Mouse (Mus musculus): Measurements from ENCODE around the gene Sgk2. TPM values are rescaled to one million over a fixed set of nuclear protein-coding genes. Genes with fewer than 3 reads are reported as not detected.
"Not testable (repeated sequence)": the region's sequence is repeated elsewhere in the genome, so short reads cannot be mapped to it uniquely, and the experiment has no call there.

Gene Sgk2
- polyA plus RNA-seq, 1 experiment: 1.2 TPM

DNA sequence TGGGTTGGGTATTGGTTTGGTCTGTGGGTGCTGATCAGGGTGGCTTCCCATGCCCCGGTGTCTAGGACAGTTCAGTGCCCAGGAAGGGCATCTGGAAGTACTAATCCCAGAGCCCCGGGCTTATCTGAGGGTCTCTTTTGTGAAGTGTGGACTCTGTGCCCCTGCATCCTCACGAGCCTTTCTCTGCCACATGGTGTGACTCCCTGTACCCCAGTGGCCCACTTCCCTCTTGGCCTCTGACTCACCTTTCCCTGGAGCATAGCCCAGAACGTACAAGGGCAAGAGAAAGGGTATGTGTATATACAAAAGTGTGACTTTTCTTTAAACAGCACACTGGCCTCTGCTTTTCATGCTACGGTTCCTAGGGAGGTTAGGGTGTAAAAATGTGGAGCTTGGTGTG is 68.6 kb downstream of the Sgk2 start:
- DNase-seq (ENCODE audit: extremely low spot score in 1 of 2, low spot score in 1 of 2): no peak

DNA sequence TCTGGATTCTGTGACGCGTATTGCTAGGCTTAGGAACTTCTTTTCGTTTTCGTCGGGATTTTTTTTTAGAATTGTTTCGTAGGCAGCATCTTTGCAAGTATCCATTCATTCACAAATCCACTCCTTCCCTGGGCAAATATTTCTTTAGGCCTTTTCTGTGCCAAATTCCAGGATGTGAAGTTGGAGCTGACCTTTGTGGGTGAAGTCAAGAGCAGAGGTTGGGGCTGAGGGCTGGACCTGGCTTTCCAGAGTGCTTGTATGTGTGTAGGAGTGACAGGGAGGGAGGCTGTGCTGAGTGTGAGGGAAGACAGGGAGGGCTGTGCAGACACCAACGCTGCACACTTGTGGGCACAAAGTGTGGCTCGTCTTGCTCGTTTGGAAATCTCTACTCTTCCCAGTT is 69.5 kb downstream of the Sgk2 start:
- no peak for DNase-seq (ENCODE audit: extremely low spot score in 1 of 2, low spot score in 1 of 2)

DNA sequence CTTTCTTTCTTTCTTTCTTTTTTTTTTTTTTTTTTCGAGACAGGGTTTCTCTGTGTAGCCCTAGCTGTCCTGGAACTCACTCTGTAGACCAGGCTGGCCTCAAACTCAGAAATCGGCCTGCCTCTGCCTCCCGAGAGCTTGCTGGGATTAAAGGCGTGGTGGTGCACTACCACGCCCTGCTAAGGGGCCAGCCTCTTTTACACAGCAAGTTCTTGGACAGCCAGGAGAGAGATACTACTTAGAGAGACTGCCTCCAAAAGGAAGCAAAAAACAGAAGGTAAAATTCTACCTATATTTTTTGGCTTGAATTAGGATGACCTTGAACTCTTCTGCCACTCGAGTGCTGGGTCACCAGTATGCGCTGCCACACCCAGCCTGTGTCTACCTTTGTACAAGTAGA is 71.9 kb downstream of the Sgk2 start:
- not testable (repeated sequence) for DNase-seq (ENCODE audit: extremely low spot score in 1 of 2, low spot score in 1 of 2)

- DNase-seq (ENCODE audit: extremely low spot score in 1 of 2, low spot score in 1 of 2): no peak
Observed at GRCm38 (mm10) chr2:163060630-163061029, 73.5 kb downstream of the Sgk2 start.

- DNase-seq (ENCODE audit: extremely low spot score in 1 of 2, low spot score in 1 of 2): no peak
Observed at GRCm38 (mm10) chr2:163061203-163062118, 74.3 kb downstream of the Sgk2 start.

DNA sequence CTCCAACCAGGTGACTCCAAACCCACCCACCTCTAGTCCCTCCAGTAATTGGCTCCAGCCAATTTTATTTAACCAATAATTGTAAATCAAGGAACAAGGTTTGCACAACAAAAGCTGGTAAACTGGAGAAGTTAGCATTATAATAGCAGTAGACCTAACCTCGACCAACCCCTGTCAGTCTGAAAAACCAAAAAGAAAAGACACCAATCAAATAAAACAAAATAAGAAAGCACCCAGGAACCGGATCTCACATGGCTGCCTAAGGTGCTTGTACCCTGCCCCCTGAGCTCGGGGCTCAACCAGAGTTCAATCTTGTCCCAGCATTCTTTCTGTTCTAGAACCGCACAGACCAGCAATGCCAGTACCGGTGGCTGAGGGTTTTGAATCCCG is 75.0 kb downstream of the Sgk2 start:
- no peak for DNase-seq (ENCODE audit: extremely low spot score in 1 of 2, low spot score in 1 of 2)

Other genes with a start within 250 kb of the Sgk2 start
- gene Srsf6, start 55.8 kb upstream of the Sgk2 start, polyA plus RNA-seq (2012; rRNA removed): 164 and 174 TPM in 2 replicates
- 12.0 and 13.4 TPM in 2 replicates for gene L3mbtl1, start 43.9 kb upstream of the Sgk2 start, polyA plus RNA-seq (2012; rRNA removed)
- 32.9 and 34.3 TPM in 2 replicates for gene Ift52, start 30.0 kb downstream of the Sgk2 start, polyA plus RNA-seq (2012; rRNA removed)
- gene Mybl2, start 67.4 kb downstream of the Sgk2 start, polyA plus RNA-seq (2012; rRNA removed): 1.8 and 2.6 TPM in 2 replicates
- not detected in 2 replicates for gene Gtsf1l, start 100.5 kb downstream of the Sgk2 start, polyA plus RNA-seq (2012; rRNA removed)
- gene Tox2, start 215.8 kb downstream of the Sgk2 start, polyA plus RNA-seq (2012; rRNA removed): 29.3 and 31.9 TPM in 2 replicates